Mouse (Mus musculus) ovary, postnatal 10 days (tissue): ENCODE measurements around the gene Pcbp3.
A peak's percentile ranks its signal among the peaks of the same experiment; 100 is the strongest.
"Not testable (repeated sequence)": the region's sequence is repeated elsewhere in the genome, so short reads cannot be mapped to it uniquely, and the experiment has no call there.

Experiments
- DNase-seq: peaks from one replicate; pipeline ENCODE4 v3.0.0; 2022; ENCODE audit warnings: low spot score

Gene Pcbp3

DNA sequence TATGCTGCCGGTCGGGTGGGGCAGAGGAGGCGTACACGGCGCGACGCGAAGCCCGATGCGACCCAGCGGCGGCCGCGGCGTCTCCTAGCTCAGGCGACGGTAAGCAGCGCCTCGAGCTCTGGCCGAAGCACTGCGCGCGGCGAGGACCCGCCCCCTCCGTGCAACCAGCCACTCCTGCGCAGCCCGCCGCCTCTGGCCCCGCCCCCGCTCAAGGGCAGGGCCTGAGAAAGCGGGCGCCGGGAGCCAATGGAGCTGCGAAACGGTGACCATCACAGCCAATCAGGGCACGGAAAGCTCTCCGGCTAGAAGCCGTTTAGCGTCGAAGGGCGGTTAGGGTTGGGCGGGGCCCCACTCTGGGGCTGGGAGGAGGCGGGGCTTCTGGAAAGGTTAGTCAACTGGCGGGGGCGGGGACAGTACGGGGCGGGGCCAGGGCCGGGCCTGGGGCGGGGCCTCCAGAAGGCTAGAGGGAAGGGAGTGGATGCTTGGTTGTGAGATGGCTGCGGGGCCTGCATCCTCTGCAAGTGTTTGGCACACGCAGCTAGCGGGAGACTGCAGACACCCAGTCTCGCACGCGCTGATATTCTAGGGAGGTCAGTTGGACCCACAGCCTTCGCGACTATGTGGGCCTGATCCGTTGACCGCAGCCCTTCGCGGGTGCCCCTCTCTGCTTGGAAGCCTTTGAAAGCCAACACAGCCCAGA, at the start of gene Pcbp3:
Pcbp3 (minus strand) TSS at position 98 of the 700 bp plus-strand sequence.
- peak; percentile 83 for DNase-seq

DNA sequence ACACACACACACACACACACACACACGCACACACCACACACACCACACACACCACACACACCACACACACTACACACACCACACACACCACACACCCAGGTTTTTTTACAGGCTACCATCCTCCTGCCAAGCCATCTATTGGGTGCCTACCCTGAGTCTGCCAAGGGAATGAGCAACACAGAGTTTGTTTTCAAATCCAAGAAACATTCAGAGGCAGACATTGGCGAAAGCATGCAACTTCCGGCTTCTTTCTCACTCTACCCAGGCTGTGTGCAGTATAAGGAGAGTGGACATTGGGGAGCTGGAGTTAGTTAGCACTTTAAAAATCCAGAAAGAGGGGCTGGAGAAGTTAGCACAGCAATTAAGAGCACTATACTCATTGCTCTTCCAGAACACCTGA, 47.0 kb upstream of the Pcbp3 start:
- DNase-seq, result no peak

DNA sequence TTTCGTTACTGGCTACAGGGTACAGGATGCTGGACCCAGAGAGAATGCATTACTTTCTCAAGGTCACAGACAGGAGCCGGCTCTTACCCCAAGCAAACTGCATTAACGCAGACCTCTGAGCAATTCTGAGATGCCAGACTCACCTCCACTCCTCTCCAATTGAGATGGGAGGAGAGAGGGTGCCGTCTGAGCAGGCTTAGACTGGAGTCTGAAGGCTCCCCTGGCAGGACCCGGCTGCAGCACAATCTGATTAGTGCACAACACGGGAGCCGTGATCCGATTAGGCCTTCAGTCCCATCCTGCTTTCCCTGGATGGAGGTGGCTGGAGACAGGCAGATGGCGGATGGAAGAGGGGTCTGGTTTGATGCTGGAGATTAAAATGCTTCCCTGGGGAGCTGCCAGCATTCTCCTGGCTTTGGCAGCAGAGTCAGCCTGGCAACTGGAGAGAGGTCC, 46.4 kb upstream of the Pcbp3 start:
- DNase-seq, result no peak

DNA sequence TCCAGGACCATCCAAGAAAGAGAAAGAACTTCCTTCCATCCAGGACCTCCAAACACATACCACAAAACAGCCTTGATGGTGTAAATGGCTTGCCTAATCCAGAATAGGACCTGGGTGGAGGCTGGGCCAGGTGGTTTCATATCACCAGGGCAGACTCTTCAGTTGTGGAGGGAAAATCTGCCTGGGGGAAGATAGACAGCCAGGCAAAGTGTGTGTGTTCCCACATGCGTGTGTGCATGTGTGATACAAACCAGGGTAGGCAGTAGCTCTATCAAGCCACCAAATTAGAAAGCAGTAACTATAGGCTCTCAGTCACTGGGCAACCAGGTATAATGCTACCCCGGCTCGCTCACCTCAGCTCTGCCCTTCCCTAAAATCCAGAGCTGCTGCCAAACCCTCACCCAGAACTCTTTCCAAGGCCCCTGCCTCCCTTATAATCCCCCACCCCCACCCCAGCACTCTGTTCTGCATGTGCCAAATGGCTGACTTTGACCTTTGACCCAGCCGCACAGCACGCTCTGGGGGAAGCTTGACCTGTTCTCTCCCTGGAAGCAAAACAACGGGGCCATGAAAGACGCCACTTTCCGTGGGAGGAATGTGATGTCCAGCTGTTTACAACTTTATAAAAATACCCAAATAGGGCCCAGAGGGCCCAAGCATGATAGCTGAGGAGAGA, 45.9 kb upstream of the Pcbp3 start:
- DNase-seq, result no peak

DNA sequence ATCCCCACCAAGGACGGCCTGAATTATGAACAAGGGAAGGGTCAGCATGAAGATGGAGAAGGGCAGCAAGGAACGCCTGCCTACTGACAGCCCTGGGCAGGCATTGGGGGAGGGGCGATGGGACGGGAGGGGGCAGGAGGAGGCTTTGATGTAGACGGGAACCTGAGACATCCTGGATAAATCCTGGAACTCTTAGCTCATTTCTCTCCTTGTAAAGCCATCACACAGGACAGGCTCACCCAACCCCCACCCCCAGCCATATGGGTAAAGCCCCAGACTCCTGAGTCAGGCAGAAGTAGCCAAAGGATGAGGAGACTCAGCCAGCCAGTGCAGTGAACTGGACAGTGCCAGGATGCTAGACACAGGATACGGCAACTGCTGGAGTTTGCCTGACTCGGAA, 43.2 kb upstream of the Pcbp3 start:
- no peak for DNase-seq

DNA sequence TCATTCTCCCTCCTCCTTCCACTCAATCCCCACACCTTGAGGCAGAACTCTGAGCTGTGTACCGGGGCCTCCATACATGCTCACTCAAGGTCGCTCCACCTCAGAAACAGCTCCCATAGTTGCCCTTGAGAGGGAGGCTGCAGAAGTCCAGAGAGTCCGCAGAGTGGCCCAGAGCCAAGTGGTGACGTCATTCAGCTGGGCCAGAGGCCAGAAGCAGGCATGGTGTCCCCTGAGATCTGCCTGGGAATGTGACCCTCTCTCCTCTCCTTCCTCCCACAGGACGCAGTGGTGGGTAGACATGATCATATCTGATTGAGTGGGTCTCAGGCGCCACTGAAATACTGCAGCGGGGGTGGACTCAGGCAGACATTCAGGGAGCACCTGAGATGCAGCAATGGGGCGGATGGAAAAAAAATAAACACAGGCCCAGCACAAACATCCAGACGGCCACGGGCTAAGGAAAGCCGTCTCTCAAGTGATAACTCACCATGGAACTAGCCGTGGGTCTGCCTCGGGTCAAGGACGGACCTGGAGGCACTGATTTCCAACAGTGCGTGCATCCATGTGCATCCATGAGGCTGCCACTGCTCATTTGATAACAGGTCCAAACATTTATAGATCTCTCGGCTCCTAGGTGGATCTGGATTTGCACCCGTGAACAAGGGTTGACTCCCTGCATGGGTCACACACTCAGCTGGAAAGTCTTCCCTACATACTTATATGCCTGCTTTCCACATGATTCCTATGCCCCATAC, 36.2 kb upstream of the Pcbp3 start:
- peak; percentile 47 for DNase-seq

DNA sequence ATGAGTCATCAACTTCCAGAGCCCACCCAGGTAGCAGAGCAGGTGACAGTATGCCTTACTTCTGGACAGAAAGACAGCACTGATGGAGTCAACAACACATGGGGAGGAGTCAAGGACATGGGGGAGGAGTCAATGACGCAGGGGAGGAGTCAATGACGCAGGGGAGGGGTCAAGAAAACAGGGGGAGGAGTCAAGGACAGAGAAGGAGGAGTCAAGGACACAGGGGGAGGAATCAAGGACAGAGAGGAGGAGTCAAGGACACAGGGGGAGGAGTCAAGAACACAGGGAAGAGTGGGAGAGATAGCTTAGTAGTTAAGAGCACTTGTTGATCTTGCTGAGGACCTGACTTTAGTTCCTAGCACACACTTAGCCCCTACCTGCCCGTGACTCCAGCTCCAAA, 30.8 kb upstream of the Pcbp3 start:
- DNase-seq, result no peak

DNA sequence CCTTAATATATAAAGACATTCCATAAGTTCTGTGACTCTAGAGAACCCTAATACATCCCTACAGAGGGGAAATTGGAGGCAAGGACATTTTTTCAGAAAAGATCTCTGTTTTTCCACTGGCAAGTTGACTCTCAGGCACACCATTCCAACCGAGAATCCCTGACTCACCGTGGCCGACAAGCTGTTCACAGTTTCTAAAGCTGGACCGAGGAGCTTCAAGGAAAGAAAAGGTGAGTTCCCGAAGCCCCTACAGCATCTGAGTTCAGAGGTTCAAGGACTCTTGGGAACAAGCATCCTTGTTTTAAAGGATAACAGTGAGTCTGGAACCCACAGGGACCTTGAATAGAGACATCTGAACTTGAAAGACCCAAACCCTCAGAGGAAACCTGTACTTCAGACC, 26.9 kb upstream of the Pcbp3 start:
- DNase-seq, result no peak

DNA sequence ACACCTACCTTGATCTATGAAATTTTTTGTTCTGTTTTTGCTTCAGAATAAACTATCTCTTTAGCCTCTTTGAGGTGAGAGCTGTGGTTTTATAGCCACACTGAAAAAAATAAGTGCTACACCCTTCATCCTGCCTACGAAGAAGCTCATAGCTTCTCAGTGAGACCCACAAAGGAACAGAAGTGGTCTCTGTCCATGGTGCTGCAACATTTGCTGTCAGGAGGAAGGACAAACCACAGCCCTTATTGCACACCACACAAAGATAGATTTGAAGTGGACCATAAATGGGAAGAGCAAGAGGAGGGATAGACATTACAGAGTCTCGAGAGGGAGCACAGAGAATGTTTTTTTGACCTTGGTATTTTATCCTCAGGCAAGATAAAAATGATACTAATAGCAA, 16.4 kb upstream of the Pcbp3 start:
- DNase-seq, result no peak

DNA sequence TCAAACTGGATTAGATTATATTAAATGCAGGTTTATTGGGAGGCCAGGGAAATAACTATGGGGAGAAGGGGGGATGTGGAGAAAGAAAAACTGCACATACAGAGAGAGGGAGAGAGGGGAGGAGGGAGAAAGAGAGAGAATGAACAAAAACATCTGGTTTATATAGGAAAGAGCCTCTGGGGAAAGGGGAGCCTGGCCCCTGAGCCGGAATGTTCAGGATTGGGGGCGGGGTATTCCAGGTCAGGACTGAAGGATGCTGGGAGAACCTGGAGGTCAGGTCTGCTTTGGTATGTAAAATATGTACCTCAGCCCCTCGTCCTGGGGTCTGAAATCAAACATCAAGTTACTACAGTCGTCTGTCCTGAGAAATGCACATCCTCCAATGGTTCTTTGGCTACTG, 15.0 kb upstream of the Pcbp3 start:
- no peak for DNase-seq

DNA sequence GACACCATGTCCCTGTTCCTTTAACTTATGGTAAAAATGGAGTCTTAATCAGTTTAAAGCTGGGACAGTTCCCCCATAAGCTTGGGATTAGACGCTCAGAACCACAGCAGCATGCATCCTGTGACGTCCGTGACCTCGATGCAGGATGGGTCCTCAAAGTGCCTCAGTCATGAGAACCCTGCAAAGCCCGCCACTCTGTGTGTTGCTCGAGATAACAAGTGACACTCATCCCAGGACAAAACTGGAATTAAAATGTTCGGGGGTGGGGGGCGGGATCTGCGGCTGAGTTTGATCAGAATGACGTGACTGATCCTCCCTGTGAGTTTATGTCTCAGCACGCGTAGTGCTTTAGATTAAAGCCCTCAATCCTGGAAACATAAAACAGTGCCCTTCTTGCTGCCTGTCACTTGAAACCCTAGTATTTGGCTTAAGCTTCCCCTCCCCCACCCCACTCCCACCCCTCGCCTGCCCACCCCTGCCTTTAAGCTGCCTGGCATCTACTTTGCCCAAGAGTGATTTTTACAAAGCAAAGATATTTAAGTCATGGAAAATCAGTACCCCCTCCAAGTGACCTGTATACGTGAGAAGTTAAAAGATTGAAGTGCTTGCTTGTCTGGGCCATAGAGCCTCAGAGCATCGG, 12.2 kb upstream of the Pcbp3 start:
- DNase-seq, result no peak

DNA sequence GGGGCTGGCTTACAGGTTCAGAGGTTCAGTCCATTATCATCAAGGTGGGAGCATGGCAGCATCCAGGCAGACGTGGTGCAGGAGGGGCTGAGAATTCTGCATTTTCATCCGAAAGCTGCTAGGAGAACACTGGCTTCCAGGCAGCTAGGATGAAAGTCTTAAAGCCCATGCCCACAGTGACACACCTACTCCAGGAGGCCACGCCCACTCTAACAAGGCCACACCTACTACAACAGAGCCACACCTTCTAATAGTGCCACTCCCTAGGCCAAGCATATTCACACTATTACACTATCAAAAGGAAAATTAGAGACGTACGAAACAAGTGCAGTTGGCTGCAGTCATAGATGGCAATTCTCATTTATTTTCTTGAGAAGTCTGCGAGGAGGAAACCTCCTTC, 10.6 kb upstream of the Pcbp3 start:
- not testable (repeated sequence) for DNase-seq

DNA sequence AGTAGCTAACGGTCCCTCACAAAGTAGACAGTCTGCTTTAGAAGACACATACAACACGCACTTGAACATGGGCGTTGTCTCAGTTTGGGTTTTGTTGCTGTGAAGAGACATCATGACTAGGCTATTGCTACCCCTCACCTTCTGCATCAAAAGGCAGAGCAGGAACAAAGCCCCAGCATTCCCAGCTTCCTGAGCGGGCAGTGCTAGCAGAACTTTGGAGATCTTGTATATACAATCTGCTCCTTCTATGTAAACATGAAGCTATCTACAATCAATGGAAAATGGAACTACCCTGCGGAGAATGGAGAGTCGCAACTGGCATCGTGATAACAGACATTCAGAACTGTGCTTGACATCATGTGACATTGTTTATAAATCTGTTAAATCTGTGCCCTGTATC, 9.3 kb upstream of the Pcbp3 start:
- no peak for DNase-seq

DNA sequence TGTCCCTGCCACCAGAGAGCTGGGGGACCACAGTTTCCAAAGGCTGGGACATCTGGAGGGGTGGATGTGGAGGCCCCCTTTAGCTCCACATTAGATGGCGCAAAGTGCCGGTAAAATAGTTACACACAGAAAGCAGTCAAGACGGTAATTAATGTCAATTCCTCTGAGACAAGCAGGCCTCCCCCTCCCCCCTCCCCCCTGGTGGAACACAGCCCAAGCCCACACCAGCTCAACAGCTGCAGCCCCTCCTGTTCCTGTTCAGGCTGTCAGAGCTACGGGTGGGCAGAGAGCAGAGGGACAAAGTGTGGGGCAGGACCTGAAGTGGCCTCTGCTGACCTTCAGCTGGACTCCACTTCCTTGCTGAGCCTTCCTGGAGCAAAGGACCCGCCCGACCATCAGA, 2.7 kb upstream of the Pcbp3 start:
- DNase-seq, result no peak

DNA sequence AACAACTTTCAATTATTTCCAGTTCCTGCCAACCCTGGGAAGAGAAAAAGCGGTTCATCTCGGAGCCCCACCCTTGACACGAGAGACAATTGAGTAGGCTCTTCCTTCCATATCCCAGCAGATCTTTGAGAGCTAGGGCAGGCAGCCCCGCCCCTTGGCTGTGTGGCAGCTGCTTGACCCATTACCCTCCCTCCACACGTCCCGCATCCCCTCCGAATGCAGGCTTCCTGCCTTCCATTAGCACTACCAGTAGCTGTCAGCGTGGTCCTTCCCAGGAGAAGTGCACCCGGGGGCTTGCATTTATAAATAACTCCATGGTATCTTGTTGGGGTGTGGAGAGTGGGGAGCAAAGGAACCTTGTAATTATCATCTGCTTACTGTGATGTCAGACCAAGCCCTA, 2.3 kb upstream of the Pcbp3 start:
- no peak for DNase-seq

DNA sequence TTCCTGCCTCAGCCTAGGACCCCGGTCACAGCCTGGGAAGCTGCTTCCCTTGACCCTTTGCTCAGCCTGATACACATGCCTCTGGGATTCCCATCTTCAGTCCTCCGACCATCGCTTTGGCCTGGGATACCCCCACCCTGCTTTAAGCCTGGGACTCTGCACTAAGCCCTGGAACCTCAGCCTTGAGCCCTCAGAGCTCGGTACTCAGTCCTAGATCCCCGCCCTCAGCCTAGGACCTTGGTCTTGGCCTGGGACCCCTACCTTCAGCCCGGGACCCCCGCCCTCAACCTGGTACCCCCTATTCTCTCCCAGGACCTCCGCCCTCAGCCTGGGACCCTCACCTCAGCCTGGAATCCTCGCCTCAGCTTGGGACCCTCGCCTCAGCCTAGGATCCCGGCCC, 531 bp downstream of the Pcbp3 start:
- DNase-seq, result no peak

DNA sequence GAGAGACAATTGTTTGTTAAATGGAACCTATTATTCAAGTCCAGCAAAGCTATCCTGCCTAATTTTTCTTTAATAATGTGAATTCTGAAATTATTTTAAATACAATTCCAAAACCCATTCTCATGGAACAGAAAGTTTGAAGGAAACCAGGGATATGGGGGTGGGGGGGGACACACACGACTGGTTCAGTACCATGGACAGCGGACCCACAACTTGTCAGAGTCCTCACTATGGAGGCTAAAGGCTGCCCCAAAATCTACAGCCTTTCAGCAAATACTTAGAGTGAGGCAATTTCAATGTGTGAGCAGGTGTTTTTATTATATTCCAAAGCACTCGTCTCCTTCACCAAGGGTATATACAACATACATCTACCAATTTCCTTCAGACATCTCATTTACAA, 3.5 kb downstream of the Pcbp3 start:
- DNase-seq, result no peak

DNA sequence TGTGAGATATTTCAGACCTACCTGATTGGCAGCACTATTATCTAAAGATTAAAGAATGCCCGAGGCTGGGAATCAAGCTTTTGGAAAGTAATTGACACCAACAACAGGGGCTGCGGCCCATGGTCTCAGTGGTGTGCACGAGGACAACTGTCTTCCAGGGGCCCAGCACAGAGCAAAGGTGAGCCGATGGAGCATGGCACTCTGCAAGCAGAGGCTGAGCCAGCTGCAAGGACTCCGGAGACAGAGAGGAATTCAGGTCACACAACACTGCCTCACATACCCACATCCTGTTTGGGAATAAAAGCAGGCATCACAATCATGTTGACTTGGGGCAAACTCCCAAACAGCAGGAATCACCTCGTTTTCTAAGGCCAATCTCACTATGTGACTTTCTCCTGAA, 5.5 kb downstream of the Pcbp3 start:
- no peak for DNase-seq

DNA sequence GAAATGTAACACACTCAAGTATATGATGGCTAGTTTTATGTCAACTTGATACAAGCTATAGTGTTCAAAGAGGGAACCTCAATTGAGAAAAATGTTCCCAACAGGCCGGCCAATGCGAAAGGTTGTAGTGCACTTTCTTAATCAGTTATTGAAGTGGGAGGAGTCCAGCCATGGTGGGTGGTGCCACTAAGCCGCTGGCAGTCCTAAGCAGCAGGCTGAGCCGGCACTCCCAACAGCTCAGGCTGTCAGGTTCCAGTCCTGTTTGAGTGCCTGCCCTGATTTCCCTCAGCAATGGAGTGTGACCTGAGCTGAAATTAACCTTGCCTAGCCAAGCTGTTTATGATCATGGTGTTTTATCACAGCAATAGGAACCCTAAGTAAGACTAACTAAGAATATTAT, 20.6 kb downstream of the Pcbp3 start:
- DNase-seq, result no peak

DNA sequence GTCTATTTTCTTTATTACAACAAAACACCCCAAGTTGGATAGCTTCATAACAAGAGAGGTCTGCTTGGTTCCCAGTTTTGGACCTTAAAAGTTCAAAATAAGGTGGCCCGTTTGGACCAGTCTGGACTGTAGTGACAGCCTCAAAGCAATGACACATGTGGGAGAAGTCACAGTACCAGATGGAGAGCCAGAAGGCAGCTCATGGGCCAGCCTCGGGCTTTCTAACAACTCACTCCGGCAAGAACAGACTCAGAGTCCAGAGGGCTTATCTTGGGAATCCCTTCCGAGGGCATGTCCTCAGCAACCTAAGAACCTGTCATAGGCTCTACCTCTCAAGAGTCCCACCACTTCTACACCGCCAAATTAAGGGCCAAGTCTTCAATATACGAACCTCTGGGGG, 24.9 kb downstream of the Pcbp3 start:
- no peak for DNase-seq

DNA sequence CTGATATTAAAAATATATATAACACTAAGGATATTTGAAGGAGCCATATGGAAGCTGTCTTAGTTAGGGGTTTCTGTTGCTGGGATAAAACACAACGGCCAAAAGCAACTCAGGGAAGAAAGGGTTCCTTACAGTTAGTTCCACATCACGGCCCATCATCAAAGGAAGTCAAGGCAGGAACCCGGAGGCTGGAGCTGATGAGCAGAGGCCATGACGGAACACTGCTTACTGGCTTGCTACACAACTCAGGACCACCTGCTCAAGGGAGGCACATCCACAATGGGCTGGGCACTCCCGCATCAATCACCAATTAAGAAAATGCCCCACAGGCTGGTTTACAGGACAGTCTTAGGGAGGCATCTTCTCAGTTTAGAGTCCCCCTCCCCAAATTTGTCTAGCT, 26.9 kb downstream of the Pcbp3 start:
- DNase-seq, result no peak

DNA sequence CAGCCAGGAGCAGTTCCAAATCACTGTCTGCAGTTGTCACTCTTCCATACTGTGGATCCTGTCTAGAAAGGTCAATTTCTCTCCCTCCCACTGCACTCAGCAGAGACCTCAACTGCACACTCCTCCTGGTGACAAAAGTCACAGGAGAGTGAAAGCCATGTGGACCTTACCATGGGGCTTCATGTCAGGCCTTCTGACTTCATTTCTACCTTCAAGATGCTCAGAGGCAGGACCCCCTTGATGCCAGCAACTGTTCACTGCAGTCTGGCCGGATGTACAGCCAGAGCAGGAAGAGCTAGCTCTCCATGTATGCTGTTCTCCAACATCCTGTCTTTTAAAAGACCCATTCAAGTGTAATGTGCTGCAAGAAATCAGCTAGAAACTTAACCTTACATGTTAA, 29.9 kb downstream of the Pcbp3 start:
- DNase-seq, result no peak

DNA sequence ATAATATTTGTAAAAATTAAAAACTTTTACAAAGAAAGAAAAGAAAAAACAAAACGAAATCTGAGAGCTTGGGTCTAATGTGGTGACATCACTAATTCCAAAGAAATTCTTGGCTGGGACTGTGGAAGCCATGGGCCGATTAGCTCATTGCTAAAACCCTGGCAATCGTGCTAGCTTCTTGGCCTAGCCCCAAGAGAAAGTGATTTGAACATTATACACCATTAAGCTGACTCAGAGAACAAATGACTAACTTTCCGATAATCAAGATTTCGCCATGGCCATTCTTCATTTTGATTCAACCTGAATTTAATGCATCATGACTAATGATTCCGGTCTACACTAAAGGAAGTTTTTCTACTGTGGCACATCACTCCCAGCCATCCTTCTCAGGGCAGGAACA, 30.6 kb downstream of the Pcbp3 start:
- no peak for DNase-seq
